8 mouse cellular contexts compared by ENCODE assay signal in the genomic region with DNA sequence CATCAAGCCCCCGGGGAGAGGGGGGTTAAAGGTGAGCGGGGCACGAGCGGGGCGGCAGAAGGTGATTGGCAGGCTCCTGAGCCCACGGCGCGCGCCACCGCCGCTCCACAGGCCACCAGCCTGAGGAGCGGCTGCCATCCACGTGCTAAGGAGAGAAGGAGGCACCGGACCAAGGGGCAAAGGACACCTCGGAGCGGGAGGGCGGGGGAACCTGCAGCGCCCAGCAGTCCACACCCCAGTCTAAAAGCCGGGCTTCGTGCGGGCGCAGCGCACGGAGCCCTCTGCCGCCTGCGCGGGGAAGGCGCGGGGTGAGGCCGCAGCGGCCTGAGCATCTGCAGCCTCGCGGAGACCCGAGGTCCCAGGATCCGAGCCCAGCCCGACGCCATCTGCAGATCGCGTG. TPM values are rescaled to one million over a fixed set of nuclear protein-coding genes. Genes with fewer than 3 reads are reported as not detected.
A peak's percentile ranks its signal among the peaks of the same experiment; 100 is the strongest.
DNase-seq lines count a peak whose midpoint lies in the region; ATAC-seq and TF ChIP-seq lines count a peak whose summit lies in the region.

Gene Mlxipl, plus strand, starts transcription at position 238 of the 400 bp plus-strand sequence.

- H3K36me3 ChIP-seq in hindbrain, embryonic 11.5 days (ENCODE audit: control insufficient read depth, insufficient read depth, low read length): no peaks in the 10 kb centered on the region
- no peaks in the 10 kb centered on the region for H3K36me3 ChIP-seq in hindbrain, embryonic 16.5 days (ENCODE audit: control insufficient read depth, insufficient read depth, low read length)
- no peaks in the 10 kb centered on the region for H3K36me3 ChIP-seq in forebrain, embryonic 15.5 days
- H3K36me3 ChIP-seq in hindbrain, postnatal 0 days (ENCODE audit: insufficient read depth, low read length): no peaks in the 10 kb centered on the region
- no peaks in the 10 kb centered on the region for H3K36me3 ChIP-seq in liver, embryonic 13.5 days

- H3K4me3 ChIP-seq in hindbrain, embryonic 11.5 days (ENCODE audit: low read depth, low read length): peak within 1 kb of the TSS; percentile 18; the same call in 1 of the 2 replicates
- H3K4me3 ChIP-seq in hindbrain, embryonic 16.5 days (ENCODE audit: low read length): no peak within 1 kb of the TSS
- peak within 1 kb of the TSS; percentile 10; the same call in 1 of the 2 replicates for H3K4me3 ChIP-seq in forebrain, embryonic 15.5 days
- 0 out of 2 replicates have a peak within 1 kb of the TSS, but pooled peaks have one; percentile 7 for H3K4me3 ChIP-seq in hindbrain, postnatal 0 days (ENCODE audit: low read length)
- peak within 1 kb of the TSS; percentile 7; the same call in 1 of the 2 replicates for H3K4me3 ChIP-seq in liver, embryonic 13.5 days (replicated peaks)

- no peak for ATAC-seq in hindbrain, embryonic 11.5 days (ENCODE audit: low FRiP score)
- ATAC-seq in hindbrain, embryonic 16.5 days: no peak
- no peak for ATAC-seq in forebrain, embryonic 15.5 days (replicated peaks)
- ATAC-seq in hindbrain, postnatal 0 days: no peak
- ATAC-seq in liver, embryonic 13.5 days (ENCODE audit: low read depth): no peak

- H3K27me3 ChIP-seq in hindbrain, embryonic 11.5 days (ENCODE audit: control insufficient read depth, insufficient read depth, low read length): peaks cover 25% of the 10 kb centered on the region
- H3K27me3 ChIP-seq in hindbrain, embryonic 16.5 days (replicated peaks; ENCODE audit: control insufficient read depth, insufficient read depth, low read length): peaks cover 38% of the 10 kb centered on the region
- H3K27me3 ChIP-seq in forebrain, embryonic 15.5 days: peaks cover 32% of the 10 kb centered on the region
- H3K27me3 ChIP-seq in hindbrain, postnatal 0 days (ENCODE audit: insufficient read depth, low read length): peaks cover 35% of the 10 kb centered on the region
- H3K27me3 ChIP-seq in liver, embryonic 13.5 days: peaks cover 78% of the 10 kb centered on the region

- TF ChIP-seq CTCF in hindbrain, postnatal 0 days (IDR thresholded peaks at IDR 0.05; ENCODE audit: low read depth): no peak

- H3K4me2 ChIP-seq in hindbrain, embryonic 11.5 days (replicated peaks; ENCODE audit: low read depth, low read length): peak within 1 kb of the TSS; percentile 33
- no peak within 1 kb of the TSS for H3K4me2 ChIP-seq in hindbrain, embryonic 16.5 days (ENCODE audit: low read length)
- H3K4me2 ChIP-seq in forebrain, embryonic 15.5 days (replicated peaks): peak within 1 kb of the TSS; percentile 18; the same call in 1 of the 2 replicates
- no peak within 1 kb of the TSS for H3K4me2 ChIP-seq in hindbrain, postnatal 0 days (ENCODE audit: low read depth, low read length)
- H3K4me2 ChIP-seq in liver, embryonic 13.5 days: peak within 1 kb of the TSS; percentile 27; the same call in 1 of the 2 replicates

- 0 out of 2 replicates have a peak within 1 kb of the TSS, but pooled peaks have one; percentile 19 for H3K9ac ChIP-seq in hindbrain, embryonic 11.5 days (ENCODE audit: low read depth, low read length)
- H3K9ac ChIP-seq in hindbrain, embryonic 16.5 days (ENCODE audit: low read depth, low read length): no peak within 1 kb of the TSS
- no peak within 1 kb of the TSS for H3K9ac ChIP-seq in forebrain, embryonic 15.5 days (replicated peaks)
- no peak within 1 kb of the TSS for H3K9ac ChIP-seq in hindbrain, postnatal 0 days (replicated peaks; ENCODE audit: low read length)
- no peak within 1 kb of the TSS for H3K9ac ChIP-seq in liver, embryonic 13.5 days

- peak; percentile 23 for DNase-seq in hindbrain, embryonic 11.5 days (ENCODE audit: low spot score)
- DNase-seq in hindbrain, postnatal 0 days (ENCODE audit: low spot score): no peak
- DNase-seq in liver, embryonic 13.5 days: no peak
- DNase-seq in frontal cortex, postnatal 25 days (ENCODE audit: low spot score in 2 of 2): no peak
- DNase-seq in left cerebral cortex, adult 9 months (ENCODE audit: low spot score in 2 of 2): no peak
- DNase-seq in cerebellum, adult 11-12 months: no peak

- no peak within 1 kb of the TSS for H3K27ac ChIP-seq in hindbrain, embryonic 11.5 days (ENCODE audit: low read depth, low read length)
- no peak within 1 kb of the TSS for H3K27ac ChIP-seq in hindbrain, embryonic 16.5 days (ENCODE audit: low read depth, low read length)
- no peak within 1 kb of the TSS for H3K27ac ChIP-seq in forebrain, embryonic 15.5 days (replicated peaks)
- H3K27ac ChIP-seq in hindbrain, postnatal 0 days: no peak within 1 kb of the TSS
- H3K27ac ChIP-seq in liver, embryonic 13.5 days: no peak within 1 kb of the TSS

- no peaks in the 10 kb centered on the region for H3K4me1 ChIP-seq in hindbrain, embryonic 11.5 days (replicated peaks; ENCODE audit: control insufficient read depth, insufficient read depth, low read length)
- no peaks in the 10 kb centered on the region for H3K4me1 ChIP-seq in hindbrain, embryonic 16.5 days (ENCODE audit: control insufficient read depth, insufficient read depth, low read depth, low read length)
- H3K4me1 ChIP-seq in forebrain, embryonic 15.5 days: no peaks in the 10 kb centered on the region
- H3K4me1 ChIP-seq in hindbrain, postnatal 0 days (ENCODE audit: insufficient read depth, low read length): no peaks in the 10 kb centered on the region
- H3K4me1 ChIP-seq in liver, embryonic 13.5 days (replicated peaks): 0 out of 2 replicates have a peak, but pooled peaks cover 4% of the 10 kb centered on the region

- H3K9me3 ChIP-seq in hindbrain, embryonic 11.5 days (ENCODE audit: control insufficient read depth, low read length): no peaks in the 10 kb centered on the region
- no peaks in the 10 kb centered on the region for H3K9me3 ChIP-seq in hindbrain, embryonic 16.5 days (ENCODE audit: control insufficient read depth, low read length)
- H3K9me3 ChIP-seq in forebrain, embryonic 15.5 days: no peaks in the 10 kb centered on the region
- no peaks in the 10 kb centered on the region for H3K9me3 ChIP-seq in hindbrain, postnatal 0 days (ENCODE audit: low read length)
- H3K9me3 ChIP-seq in liver, embryonic 13.5 days (replicated peaks): no peaks in the 10 kb centered on the region

- WGBS in hindbrain, embryonic 11.5 days: 2% methylated on average over 39 of the region's 39 CpGs
- 2% methylated on average over 34 of the region's 39 CpGs for WGBS in hindbrain, embryonic 16.5 days
- WGBS in forebrain, embryonic 15.5 days: 1% methylated on average over 39 of the region's 39 CpGs
- WGBS in hindbrain, postnatal 0 days: 4% methylated on average over 32 of the region's 39 CpGs
- WGBS in liver, embryonic 13.5 days (ENCODE audit: insufficient replicate concordance): 6% methylated on average over 38 of the region's 39 CpGs

RNA-seq across cellular contexts. Expression of gene Mlxipl, which starts in this region (rescaled TPM):
- 1.2 and 1.6 TPM in 2 replicates for polyA plus RNA-seq in hindbrain, embryonic 11.5 days (2014; fragmentation: Nextera tagmentation; extraction: Ambion mirVana)
- polyA plus RNA-seq in hindbrain, embryonic 16.5 days (2015; fragmentation: Nextera tagmentation; extraction: Ambion mirVana): 0.66 and 0.84 TPM in 2 replicates
- 1.1 and 1.4 TPM in 2 replicates for polyA plus RNA-seq in forebrain, embryonic 15.5 days (2015; fragmentation: Nextera tagmentation; extraction: Ambion mirVana)
- 0.58 and 2.3 TPM in 2 replicates for total RNA-seq in hindbrain, postnatal 0 days (2014; rRNA removed)
- polyA plus RNA-seq in hindbrain, postnatal 0 days (2015; fragmentation: Nextera tagmentation; extraction: Ambion mirVana): 0.86 and 1.4 TPM in 2 replicates
- 8.5 and 9.5 TPM in 2 replicates for polyA plus RNA-seq in liver, embryonic 13.5 days (2015; fragmentation: Nextera tagmentation; extraction: Ambion mirVana)

Comparison
In these comparisons a context has a peak if more than half of its experiments do, and no peak if none do; other contexts are left out.
1. H3K4me2 ChIP-seq: peak in hindbrain, embryonic 11.5 days (single experiment), forebrain, embryonic 15.5 days (single experiment) and liver, embryonic 13.5 days (single experiment); none in hindbrain, embryonic 16.5 days (single experiment) and hindbrain, postnatal 0 days (single experiment).